Mouse (Mus musculus) Muller cell, postnatal 12 days (primary cell): ENCODE results near the gene Ugt1a5.

ENCODE experiments used
- DNase-seq: peaks from one replicate; pipeline ENCODE4 v3.0.0-alpha.2; 2015; ENCODE audit errors: inconsistent ontology term

Ugt1a5 gene

GRCm38 (mm10) chr1:88261706-88262105, 95.9 kb downstream of the Ugt1a5 start:
- DNase-seq, result no peak

DNA sequence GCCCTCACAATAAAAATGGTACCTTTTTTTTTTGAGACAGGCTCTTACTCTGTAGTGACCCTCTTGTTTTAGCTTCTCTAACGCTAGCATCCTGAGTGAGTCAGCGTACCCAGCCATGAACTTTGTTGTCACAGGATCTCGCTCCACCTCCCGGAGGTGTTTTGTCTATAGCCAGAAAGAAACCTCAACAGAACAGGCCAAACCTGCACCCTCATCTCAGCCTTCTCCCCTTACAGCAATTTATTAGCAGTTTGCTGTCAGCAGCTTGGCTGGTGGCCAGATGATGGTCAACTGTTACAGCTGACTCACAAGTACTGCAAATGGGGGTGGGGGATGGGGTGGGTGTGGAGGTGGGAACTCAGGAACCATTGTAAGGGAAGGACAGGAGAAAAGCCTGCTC, 96.4 kb downstream of the Ugt1a5 start:
- DNase-seq, result peak; percentile 95

DNA sequence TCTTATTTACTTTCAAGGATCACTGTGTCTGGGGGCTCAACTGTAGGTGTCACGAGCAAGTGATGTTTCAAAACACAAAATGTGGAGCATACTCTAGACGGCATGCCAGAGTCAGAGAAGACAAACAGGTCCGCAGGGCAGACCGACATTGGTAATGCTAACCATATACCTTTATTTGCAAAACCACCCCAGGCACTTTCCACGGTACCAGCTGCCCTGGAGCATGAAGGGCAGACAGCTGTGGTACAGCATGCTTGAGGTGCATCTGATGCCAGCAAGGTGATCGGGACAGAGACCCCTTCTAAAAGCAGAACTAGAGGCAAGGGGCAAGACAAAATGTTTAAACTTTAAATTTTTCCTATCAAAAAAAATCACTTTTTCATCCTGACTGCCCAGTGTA, 97.1 kb downstream of the Ugt1a5 start:
- DNase-seq, result no peak

- no peak for DNase-seq
Observed at GRCm38 (mm10) chr1:88263778-88264177, 98.0 kb downstream of the Ugt1a5 start.

DNA sequence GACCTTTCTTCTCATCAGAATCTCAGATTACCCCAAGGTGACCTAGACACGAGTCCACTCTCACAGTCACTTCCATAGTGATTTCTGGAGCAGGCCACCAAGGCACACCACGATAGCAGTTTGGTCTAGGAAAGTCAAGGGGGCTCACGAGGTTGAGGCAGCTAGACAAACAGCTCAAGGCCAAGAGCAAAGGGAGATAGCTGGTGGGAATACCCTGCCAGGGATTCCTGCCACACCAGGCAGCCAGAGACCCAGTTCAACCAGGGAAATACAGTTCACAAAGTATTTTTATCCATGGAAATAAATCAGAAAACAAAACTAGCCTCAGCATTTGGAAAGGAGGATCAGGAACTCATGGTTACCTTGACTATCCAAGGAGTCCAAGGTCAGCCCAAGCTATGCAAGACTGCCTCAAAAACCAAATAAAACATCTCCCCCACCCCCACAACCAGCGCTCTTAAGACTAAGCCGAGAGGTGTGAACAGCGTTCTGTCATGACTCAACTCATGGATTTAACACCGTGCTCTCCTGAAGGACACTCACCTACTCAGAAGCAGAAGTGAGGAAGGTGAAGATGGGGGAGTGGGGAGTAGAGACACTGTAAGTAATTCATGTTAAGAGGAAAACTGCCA, 98.5 kb downstream of the Ugt1a5 start:
- no peak for DNase-seq

- DNase-seq, result no peak
Observed at GRCm38 (mm10) chr1:88264869-88265240, 99.0 kb downstream of the Ugt1a5 start.

DNA sequence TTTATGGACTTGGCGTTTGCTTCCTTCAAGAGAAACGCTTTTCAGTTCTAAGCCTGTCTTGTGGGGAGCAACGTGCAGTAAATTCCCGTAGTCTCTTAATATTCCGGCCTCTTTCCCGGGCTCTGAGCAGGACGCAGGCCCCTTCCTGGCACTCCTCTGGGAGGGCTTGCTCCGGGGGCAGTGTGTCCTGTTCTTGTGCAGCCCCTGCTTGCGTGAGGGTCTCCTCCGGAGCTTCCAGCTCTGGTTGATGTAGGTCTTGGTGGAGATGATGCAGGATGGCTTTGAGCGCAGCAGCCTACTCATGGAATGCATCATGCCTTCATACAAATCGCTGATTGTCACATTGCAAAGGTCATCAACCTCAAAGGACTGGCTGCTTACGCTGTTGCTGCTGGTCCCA, 100.3 kb downstream of the Ugt1a5 start:
- DNase-seq, result no peak

GRCm38 (mm10) chr1:88267489-88267888, 101.7 kb downstream of the Ugt1a5 start:
- DNase-seq, result no peak

GRCm38 (mm10) chr1:88268070-88268469, 102.3 kb downstream of the Ugt1a5 start:
- DNase-seq, result no peak
